Mouse (Mus musculus): ENCODE measurements around the gene Pabpc4. TPM values are rescaled to one million over a fixed set of nuclear protein-coding genes. Genes with fewer than 3 reads are reported as not detected.
"Not testable (repeated sequence)": the region's sequence is repeated elsewhere in the genome, so short reads cannot be mapped to it uniquely, and the experiment has no call there.

Gene Pabpc4
- polyA plus RNA-seq, 1 experiment from 2014 or later, result 63.9 TPM

GRCm38 (mm10) chr4:123292989-123293388, 30.8 kb downstream of the Pabpc4 start:
- Histone ChIP-seq H3K27ac (ENCODE audit: low read depth, low read length) (no peak overlapping the region), H3K4me3 (ENCODE audit: low read length) (no peak overlapping the region), H3K9ac (ENCODE audit: low read depth, low read length) (no peak overlapping the region), H3K27me3 (ENCODE audit: control insufficient read depth, insufficient read depth, low read length) (no peaks in the 10 kb centered on the region), H3K4me1 (ENCODE audit: control insufficient read depth, insufficient read depth, low read length) (no peaks in the 10 kb centered on the region), H3K36me3 (ENCODE audit: control insufficient read depth, insufficient read depth, low read length) (peaks cover 97% of the 10 kb centered on the region), H3K4me2 (replicated peaks; ENCODE audit: low read depth, low read length) (no peak overlapping the region), H3K9me3 (ENCODE audit: control insufficient read depth, low read length) (no peaks in the 10 kb centered on the region)
- ATAC-seq (ENCODE audit: low FRiP score, low TSS enrichment), result no peak
- WGBS, result 78% methylated on average over 7 of the region's 7 CpGs

- Histone ChIP-seq H3K4me3 (ENCODE audit: low read length) (no peak overlapping the region), H3K27me3 (ENCODE audit: control insufficient read depth, insufficient read depth, low read length) (no peaks in the 10 kb centered on the region), H3K27ac (ENCODE audit: low read depth, low read length) (no peak overlapping the region), H3K9me3 (ENCODE audit: control insufficient read depth, low read length) (no peaks in the 10 kb centered on the region), H3K4me1 (ENCODE audit: control insufficient read depth, insufficient read depth, low read length) (no peaks in the 10 kb centered on the region), H3K4me2 (replicated peaks; ENCODE audit: low read depth, low read length) (no peak overlapping the region), H3K9ac (ENCODE audit: low read depth, low read length) (no peak overlapping the region), H3K36me3 (ENCODE audit: control insufficient read depth, insufficient read depth, low read length) (peaks cover 94% of the 10 kb centered on the region)
- no peak for ATAC-seq (ENCODE audit: low FRiP score, low TSS enrichment)
- WGBS, result 76% methylated on average over 7 of the region's 7 CpGs
Measured at GRCm38 (mm10) chr4:123293661-123294443, 31.7 kb downstream of the Pabpc4 start.

- ATAC-seq (ENCODE audit: low FRiP score, low TSS enrichment); H3K9me3 ChIP-seq (ENCODE audit: control insufficient read depth, low read length); H3K27me3 ChIP-seq (ENCODE audit: control insufficient read depth, insufficient read depth, low read length); H3K4me2 ChIP-seq (replicated peaks; ENCODE audit: low read depth, low read length); H3K4me1 ChIP-seq (ENCODE audit: control insufficient read depth, insufficient read depth, low read length); H3K27ac ChIP-seq (ENCODE audit: low read depth, low read length); H3K9ac ChIP-seq (ENCODE audit: low read depth, low read length); H3K4me3 ChIP-seq (ENCODE audit: low read length): not testable (repeated sequence)
- WGBS, result 92% methylated on average over 15 of the region's 15 CpGs
- peaks cover 94% of the 10 kb centered on the region for H3K36me3 ChIP-seq (ENCODE audit: control insufficient read depth, insufficient read depth, low read length)
Measured at GRCm38 (mm10) chr4:123295026-123295425, 32.9 kb downstream of the Pabpc4 start.

GRCm38 (mm10) chr4:123295516-123296147, 33.5 kb downstream of the Pabpc4 start:
- H3K27ac ChIP-seq (ENCODE audit: low read depth, low read length), result no peak overlapping the region
- H3K27me3 ChIP-seq (ENCODE audit: control insufficient read depth, insufficient read depth, low read length), result no peaks in the 10 kb centered on the region
- no peak for ATAC-seq (ENCODE audit: low FRiP score, low TSS enrichment)
- WGBS, result 79% methylated on average over 18 of the region's 21 CpGs
- H3K4me3 ChIP-seq (ENCODE audit: low read length), result no peak overlapping the region
- no peak overlapping the region for H3K4me2 ChIP-seq (replicated peaks; ENCODE audit: low read depth, low read length)
- H3K36me3 ChIP-seq (ENCODE audit: control insufficient read depth, insufficient read depth, low read length), result peaks cover 96% of the 10 kb centered on the region
- no peaks in the 10 kb centered on the region for H3K9me3 ChIP-seq (ENCODE audit: control insufficient read depth, low read length)
- H3K4me1 ChIP-seq (ENCODE audit: control insufficient read depth, insufficient read depth, low read length), result no peaks in the 10 kb centered on the region
- no peak overlapping the region for H3K9ac ChIP-seq (ENCODE audit: low read depth, low read length)

- H3K36me3 ChIP-seq (ENCODE audit: control insufficient read depth, insufficient read depth, low read length), result peaks cover 93% of the 10 kb centered on the region
- no peak overlapping the region for H3K9ac ChIP-seq (ENCODE audit: low read depth, low read length)
- H3K4me1 ChIP-seq (ENCODE audit: control insufficient read depth, insufficient read depth, low read length), result no peaks in the 10 kb centered on the region
- H3K9me3 ChIP-seq (ENCODE audit: control insufficient read depth, low read length), result no peaks in the 10 kb centered on the region
- H3K27me3 ChIP-seq (ENCODE audit: control insufficient read depth, insufficient read depth, low read length), result no peaks in the 10 kb centered on the region
- no peak overlapping the region for H3K4me2 ChIP-seq (replicated peaks; ENCODE audit: low read depth, low read length)
- WGBS, result 86% methylated on average over 5 of the region's 5 CpGs
- H3K4me3 ChIP-seq (ENCODE audit: low read length), result no peak overlapping the region
- no peak overlapping the region for H3K27ac ChIP-seq (ENCODE audit: low read depth, low read length)
- ATAC-seq (ENCODE audit: low FRiP score, low TSS enrichment), result no peak
Measured at GRCm38 (mm10) chr4:123296148-123296534, 34.0 kb downstream of the Pabpc4 start.

- H3K9me3 ChIP-seq (ENCODE audit: control insufficient read depth, low read length), result no peaks in the 10 kb centered on the region
- no peak overlapping the region for H3K27ac ChIP-seq (ENCODE audit: low read depth, low read length)
- peaks cover 89% of the 10 kb centered on the region for H3K36me3 ChIP-seq (ENCODE audit: control insufficient read depth, insufficient read depth, low read length)
- WGBS, result 94% methylated on average over 22 of the region's 22 CpGs
- no peaks in the 10 kb centered on the region for H3K4me1 ChIP-seq (ENCODE audit: control insufficient read depth, insufficient read depth, low read length)
- ATAC-seq (ENCODE audit: low FRiP score, low TSS enrichment), result no peak
- no peaks in the 10 kb centered on the region for H3K27me3 ChIP-seq (ENCODE audit: control insufficient read depth, insufficient read depth, low read length)
- H3K4me3 ChIP-seq (ENCODE audit: low read length), result no peak overlapping the region
- no peak overlapping the region for H3K4me2 ChIP-seq (replicated peaks; ENCODE audit: low read depth, low read length)
- no peak overlapping the region for H3K9ac ChIP-seq (ENCODE audit: low read depth, low read length)
Measured at GRCm38 (mm10) chr4:123297195-123297960, 35.2 kb downstream of the Pabpc4 start.

- no peak for ATAC-seq (ENCODE audit: low FRiP score, low TSS enrichment)
- no peak overlapping the region for H3K27ac ChIP-seq (ENCODE audit: low read depth, low read length)
- H3K4me3 ChIP-seq (ENCODE audit: low read length), result no peak overlapping the region
- no peaks in the 10 kb centered on the region for H3K9me3 ChIP-seq (ENCODE audit: control insufficient read depth, low read length)
- no peaks in the 10 kb centered on the region for H3K4me1 ChIP-seq (ENCODE audit: control insufficient read depth, insufficient read depth, low read length)
- H3K27me3 ChIP-seq (ENCODE audit: control insufficient read depth, insufficient read depth, low read length), result no peaks in the 10 kb centered on the region
- H3K4me2 ChIP-seq (replicated peaks; ENCODE audit: low read depth, low read length), result no peak overlapping the region
- peaks cover 88% of the 10 kb centered on the region for H3K36me3 ChIP-seq (ENCODE audit: control insufficient read depth, insufficient read depth, low read length)
- no peak overlapping the region for H3K9ac ChIP-seq (ENCODE audit: low read depth, low read length)
- 79% methylated on average over 4 of the region's 4 CpGs for WGBS
Measured at GRCm38 (mm10) chr4:123298226-123298625, 36.1 kb downstream of the Pabpc4 start.

- Histone ChIP-seq H3K9me3 (ENCODE audit: control insufficient read depth, low read length) (no peaks in the 10 kb centered on the region), H3K9ac (ENCODE audit: low read depth, low read length) (no peak overlapping the region), H3K4me2 (replicated peaks; ENCODE audit: low read depth, low read length) (no peak overlapping the region), H3K4me1 (ENCODE audit: control insufficient read depth, insufficient read depth, low read length) (no peaks in the 10 kb centered on the region), H3K4me3 (ENCODE audit: low read length) (no peak overlapping the region), H3K27me3 (ENCODE audit: control insufficient read depth, insufficient read depth, low read length) (no peaks in the 10 kb centered on the region), H3K27ac (ENCODE audit: low read depth, low read length) (no peak overlapping the region), H3K36me3 (ENCODE audit: control insufficient read depth, insufficient read depth, low read length) (peaks cover 80% of the 10 kb centered on the region)
- ATAC-seq (ENCODE audit: low FRiP score, low TSS enrichment), result no peak
- WGBS, result 92% methylated on average over 11 of the region's 11 CpGs
Measured at GRCm38 (mm10) chr4:123298980-123299670, 37.0 kb downstream of the Pabpc4 start.

All from kidney, embryonic 14.5 days (tissue).